Mouse (Mus musculus): Measurements from ENCODE around the gene Rpp14. TPM values are rescaled to one million over a fixed set of nuclear protein-coding genes. Genes with fewer than 3 reads are reported as not detected.

Rpp14 gene
- polyA plus RNA-seq, 1 experiment: 38.1 TPM

DNA sequence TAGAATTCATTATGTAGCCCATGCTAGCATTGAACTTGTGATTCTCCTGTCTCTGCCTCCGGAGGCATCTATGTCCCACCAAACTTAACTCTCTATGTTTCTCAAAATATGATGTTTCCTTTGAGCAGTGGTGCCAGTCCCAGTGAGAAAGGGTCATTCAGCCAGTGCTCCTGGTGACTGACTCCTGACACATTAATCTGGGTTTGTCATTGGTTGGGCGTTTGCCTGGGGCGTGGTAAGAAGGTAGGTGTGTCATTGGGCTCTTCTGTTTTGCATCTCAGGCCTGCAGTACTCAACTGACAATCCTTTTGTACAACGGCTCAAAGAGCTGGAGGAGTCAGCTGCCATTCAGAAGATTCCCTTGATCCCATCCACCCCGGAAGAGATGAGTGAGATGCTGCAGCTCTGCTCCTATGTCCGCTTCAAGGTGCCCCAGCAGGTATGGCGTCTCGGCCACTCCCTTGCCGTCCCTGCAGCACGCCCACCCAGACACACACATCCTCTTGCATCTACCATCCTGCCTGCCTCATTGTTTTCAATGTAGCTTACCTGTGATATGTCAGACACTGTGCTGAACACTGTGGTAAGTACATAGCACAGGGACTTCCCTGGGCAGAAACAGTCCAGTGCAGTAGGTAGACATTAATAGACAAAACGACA, 34.9 kb upstream of the Rpp14 start:
- no peak overlapping the region for H3K4me3 ChIP-seq (ENCODE audit: insufficient read depth, low read depth, low read length)
- H3K27ac ChIP-seq (replicated peaks; ENCODE audit: low read depth, low read length): no peak overlapping the region
- H3K4me1 ChIP-seq (ENCODE audit: control insufficient read depth, insufficient read depth, insufficient read length, low read length): no peaks in the 10 kb centered on the region

DNA sequence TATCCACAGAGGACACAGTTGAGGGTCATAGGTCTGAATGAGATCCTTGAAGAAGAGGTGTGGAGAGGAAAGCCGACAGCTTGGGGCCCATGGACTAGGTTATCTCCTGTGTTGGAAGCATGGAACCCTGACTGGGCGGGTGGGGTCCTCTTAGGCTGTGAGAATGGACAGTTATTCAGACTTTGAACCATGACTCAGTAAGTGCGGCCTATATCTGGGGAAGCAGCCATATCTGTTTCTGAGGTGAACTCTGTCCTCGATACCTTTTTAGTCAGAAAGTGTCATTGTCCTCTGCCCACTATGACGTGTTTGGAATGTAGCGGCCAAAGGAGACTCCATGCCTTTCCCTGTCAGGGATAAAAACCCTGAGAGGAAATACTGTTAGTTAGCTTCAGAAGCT, 33.3 kb upstream of the Rpp14 start:
- Histone ChIP-seq H3K4me3 (ENCODE audit: insufficient read depth, low read depth, low read length) (no peak overlapping the region), H3K4me1 (ENCODE audit: control insufficient read depth, insufficient read depth, insufficient read length, low read length) (no peaks in the 10 kb centered on the region), H3K27ac (replicated peaks; ENCODE audit: low read depth, low read length) (no peak overlapping the region)

DNA sequence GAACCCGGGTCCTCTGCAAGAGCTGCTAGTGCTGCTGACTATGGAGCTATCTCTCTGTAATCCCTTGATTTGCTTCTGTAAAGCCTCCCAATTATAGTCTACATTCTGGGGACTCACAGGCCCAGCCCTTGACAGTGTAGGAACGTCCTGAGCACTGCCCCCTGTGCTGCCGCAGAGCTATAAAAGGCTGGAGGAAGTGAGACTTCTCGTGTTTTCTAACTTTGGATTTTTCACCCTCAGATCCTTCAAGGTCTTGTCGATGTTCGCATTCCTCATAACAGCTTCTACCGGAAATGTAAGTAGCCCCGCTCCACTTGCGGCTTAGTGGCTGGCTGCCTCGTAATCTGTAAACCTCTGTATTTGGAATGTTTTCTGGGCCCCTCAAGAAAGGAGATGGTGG, 30.8 kb upstream of the Rpp14 start:
- no peaks in the 10 kb centered on the region for H3K4me1 ChIP-seq (ENCODE audit: control insufficient read depth, insufficient read depth, insufficient read length, low read length)
- no peak overlapping the region for H3K27ac ChIP-seq (replicated peaks; ENCODE audit: low read depth, low read length)
- H3K4me3 ChIP-seq (ENCODE audit: insufficient read depth, low read depth, low read length): no peak overlapping the region

DNA sequence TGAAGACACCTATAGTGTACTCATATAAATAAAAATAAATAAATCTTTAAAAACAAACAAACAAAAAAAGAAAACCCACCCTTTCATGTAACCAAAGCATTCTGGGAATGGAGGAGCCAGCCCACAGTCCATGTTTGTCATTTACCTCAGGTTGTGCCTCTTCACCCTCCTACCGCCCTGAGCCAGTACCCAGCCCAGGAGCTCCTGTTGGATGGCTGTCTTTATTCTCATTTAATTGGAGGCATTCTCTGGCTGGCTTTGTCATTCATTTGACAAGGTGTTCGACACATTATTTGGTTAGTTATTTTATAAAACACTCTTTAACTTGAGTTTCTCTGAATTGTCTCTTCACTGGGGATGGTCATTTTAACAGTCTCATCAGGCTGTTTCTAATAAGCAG, 28.3 kb upstream of the Rpp14 start:
- no peak overlapping the region for H3K27ac ChIP-seq (replicated peaks; ENCODE audit: low read depth, low read length)
- no peak overlapping the region for H3K4me3 ChIP-seq (ENCODE audit: insufficient read depth, low read depth, low read length)
- H3K4me1 ChIP-seq (ENCODE audit: control insufficient read depth, insufficient read depth, insufficient read length, low read length): no peaks in the 10 kb centered on the region

DNA sequence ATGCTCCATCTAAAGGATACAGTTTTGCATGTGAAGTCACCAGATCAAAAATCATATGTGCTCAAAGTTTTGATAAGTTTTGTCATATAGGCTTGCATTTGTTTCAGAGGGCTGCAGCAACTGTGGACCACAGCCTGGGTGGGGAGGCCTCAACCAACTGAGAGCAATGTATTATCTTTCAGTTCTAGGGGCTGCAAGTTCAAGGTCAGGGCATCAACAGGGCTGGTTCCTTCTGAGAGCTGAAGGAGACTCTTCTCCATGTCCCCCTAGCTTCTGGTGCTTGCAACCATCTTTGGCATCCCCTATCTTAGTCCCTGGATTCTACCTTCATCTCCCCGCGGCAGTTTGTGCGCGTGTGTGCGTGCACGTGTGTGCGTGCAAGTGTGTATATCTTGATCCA, 27.5 kb upstream of the Rpp14 start:
- no peaks in the 10 kb centered on the region for H3K4me1 ChIP-seq (ENCODE audit: control insufficient read depth, insufficient read depth, insufficient read length, low read length)
- H3K27ac ChIP-seq (replicated peaks; ENCODE audit: low read depth, low read length): no peak overlapping the region
- no peak overlapping the region for H3K4me3 ChIP-seq (ENCODE audit: insufficient read depth, low read depth, low read length)

DNA sequence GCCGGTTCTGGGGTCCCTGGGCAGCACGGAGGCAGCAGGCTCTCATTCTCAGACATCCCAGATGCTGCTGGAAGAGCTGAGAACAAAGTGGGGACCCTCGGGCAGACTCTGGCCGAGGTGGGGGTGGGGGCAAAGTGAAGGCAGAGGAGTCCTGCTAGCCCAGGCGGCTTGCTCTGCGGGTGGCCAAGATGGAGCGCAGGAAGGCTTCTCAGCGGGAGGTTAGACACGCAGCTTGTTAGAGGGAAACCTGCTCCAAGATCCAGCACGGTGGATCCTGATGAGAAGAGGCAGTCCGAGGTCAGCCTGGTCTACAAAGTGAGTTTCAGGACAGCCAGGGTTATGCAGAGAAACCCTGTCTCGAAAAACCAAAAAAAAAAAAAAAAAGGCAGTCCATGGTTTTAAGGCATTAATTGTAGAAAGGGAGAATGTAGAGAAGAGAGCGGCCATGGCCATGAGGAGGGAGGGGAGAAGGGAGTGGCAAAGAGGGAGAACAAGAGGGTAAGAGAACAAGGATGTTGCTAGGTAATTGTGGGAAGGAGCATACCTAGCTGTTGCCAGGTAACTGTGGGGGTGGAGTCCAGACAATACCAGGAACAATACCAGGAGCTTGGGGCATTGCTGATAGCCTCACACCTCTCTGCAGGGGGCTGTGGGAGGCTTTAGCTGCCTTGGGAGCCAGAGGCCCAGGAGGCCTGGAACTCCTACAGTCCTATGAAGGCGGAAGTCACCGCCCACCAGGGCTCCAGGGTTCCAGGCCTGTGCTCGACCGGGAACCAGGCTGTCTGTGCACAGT, 25.7 kb upstream of the Rpp14 start:
- Histone ChIP-seq H3K4me3 (ENCODE audit: insufficient read depth, low read depth, low read length) (no peak overlapping the region), H3K4me1 (ENCODE audit: control insufficient read depth, insufficient read depth, insufficient read length, low read length) (no peaks in the 10 kb centered on the region), H3K27ac (replicated peaks; ENCODE audit: low read depth, low read length) (no peak overlapping the region)

DNA sequence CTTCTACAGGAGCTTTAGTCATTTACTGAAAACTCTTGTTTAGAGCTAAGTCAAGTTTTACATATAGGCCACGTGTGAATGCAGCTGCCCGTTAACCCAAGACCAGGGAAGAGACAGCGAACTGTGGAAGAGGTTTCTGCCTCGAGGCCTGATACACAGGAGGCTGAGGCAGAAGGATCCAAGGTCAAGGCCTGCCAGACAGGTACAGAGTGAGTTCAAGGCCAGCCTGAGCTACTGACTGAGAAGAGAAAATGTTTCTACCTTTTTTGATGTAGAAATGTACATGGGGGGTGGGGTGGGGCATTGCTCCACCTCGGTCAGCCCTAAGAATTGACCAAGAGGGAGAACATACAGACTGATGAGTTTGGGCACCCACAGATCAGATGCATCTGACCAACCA, 24.1 kb upstream of the Rpp14 start:
- no peaks in the 10 kb centered on the region for H3K4me1 ChIP-seq (ENCODE audit: control insufficient read depth, insufficient read depth, insufficient read length, low read length)
- no peak overlapping the region for H3K27ac ChIP-seq (replicated peaks; ENCODE audit: low read depth, low read length)
- no peak overlapping the region for H3K4me3 ChIP-seq (ENCODE audit: insufficient read depth, low read depth, low read length)

DNA sequence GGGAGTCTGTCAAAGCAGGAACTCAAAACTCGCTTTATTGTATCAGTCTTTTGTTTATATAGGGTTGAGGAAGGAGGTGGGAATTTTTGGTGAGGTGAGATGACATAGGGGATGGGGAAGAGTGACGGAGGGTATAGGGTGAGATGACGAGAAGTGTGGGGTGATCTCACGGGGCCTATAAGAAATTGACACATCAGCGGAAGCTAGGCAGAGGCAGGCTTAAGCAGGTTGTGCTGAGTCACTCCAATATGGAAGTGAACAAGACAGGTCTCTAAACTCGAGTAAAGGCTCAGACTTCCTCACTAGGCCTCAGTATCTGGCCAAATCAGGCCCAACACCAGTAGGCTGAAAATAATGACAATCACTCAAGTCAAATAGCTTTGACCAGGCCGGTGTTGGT, 20.2 kb upstream of the Rpp14 start:
- H3K4me1 ChIP-seq (ENCODE audit: control insufficient read depth, insufficient read depth, insufficient read length, low read length): no peaks in the 10 kb centered on the region
- H3K4me3 ChIP-seq (ENCODE audit: insufficient read depth, low read depth, low read length): no peak overlapping the region
- H3K27ac ChIP-seq (replicated peaks; ENCODE audit: low read depth, low read length): no peak overlapping the region

DNA sequence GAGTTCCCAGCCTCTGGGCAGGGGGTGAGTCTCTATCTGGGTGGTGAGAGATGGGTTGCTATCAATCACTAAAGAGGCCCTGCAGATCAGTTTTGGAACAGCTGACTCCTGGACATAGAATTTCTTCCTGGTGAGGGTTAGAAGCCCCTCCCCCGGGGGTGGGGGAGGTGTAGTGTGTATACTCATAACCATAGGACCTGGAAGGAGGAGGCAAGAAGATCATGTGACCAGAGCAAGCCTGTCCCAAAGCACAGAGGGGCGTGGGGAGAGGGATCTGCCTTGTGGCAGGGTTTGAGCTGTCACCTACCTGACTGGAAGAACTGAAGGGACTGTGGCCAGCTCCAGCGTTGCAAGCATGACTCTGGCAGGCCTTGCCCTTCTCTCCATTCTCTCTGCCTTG, 18.1 kb upstream of the Rpp14 start:
- H3K4me3 ChIP-seq (ENCODE audit: insufficient read depth, low read depth, low read length): no peak overlapping the region
- no peaks in the 10 kb centered on the region for H3K4me1 ChIP-seq (ENCODE audit: control insufficient read depth, insufficient read depth, insufficient read length, low read length)
- H3K27ac ChIP-seq (replicated peaks; ENCODE audit: low read depth, low read length): no peak overlapping the region

DNA sequence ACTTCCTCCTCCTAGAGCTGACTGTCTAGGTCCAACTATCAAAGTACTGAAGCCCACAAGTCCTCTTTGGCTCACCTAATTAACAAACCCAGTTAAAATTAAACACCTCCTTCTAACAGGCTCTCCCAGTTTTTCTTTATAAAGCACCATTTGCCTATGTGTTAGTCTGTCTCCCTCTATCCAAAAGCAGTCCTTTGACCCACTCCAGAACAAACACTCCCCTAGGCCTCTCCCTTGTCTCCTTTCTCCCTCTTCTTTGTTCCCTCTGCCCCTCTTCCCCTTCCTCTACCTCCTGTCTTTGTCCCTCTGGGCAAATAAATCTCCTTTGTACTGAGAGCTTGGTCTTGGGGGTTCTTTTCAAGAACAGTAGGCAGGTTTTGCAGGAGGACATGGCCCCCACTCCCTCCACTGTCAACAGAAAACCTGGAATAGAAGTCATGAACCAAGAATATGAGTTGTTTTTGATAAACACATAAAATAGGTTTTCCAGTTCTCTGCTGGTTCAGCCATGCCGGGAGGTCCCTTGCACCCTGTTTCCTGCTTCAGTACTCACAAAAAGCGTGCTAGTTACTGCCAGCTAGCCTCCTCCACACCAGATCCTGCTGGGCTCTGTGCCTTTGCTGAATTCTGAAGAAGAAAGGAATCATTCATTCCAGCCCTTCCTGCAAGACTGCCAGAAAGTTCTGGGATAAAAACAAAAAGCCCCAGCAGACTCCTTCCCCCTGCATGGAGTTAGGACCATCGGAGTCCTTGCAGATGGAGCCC, 17.4 kb upstream of the Rpp14 start:
- Histone ChIP-seq H3K27ac (replicated peaks; ENCODE audit: low read depth, low read length) (no peak overlapping the region), H3K4me1 (ENCODE audit: control insufficient read depth, insufficient read depth, insufficient read length, low read length) (no peaks in the 10 kb centered on the region), H3K4me3 (ENCODE audit: insufficient read depth, low read depth, low read length) (no peak overlapping the region)

DNA sequence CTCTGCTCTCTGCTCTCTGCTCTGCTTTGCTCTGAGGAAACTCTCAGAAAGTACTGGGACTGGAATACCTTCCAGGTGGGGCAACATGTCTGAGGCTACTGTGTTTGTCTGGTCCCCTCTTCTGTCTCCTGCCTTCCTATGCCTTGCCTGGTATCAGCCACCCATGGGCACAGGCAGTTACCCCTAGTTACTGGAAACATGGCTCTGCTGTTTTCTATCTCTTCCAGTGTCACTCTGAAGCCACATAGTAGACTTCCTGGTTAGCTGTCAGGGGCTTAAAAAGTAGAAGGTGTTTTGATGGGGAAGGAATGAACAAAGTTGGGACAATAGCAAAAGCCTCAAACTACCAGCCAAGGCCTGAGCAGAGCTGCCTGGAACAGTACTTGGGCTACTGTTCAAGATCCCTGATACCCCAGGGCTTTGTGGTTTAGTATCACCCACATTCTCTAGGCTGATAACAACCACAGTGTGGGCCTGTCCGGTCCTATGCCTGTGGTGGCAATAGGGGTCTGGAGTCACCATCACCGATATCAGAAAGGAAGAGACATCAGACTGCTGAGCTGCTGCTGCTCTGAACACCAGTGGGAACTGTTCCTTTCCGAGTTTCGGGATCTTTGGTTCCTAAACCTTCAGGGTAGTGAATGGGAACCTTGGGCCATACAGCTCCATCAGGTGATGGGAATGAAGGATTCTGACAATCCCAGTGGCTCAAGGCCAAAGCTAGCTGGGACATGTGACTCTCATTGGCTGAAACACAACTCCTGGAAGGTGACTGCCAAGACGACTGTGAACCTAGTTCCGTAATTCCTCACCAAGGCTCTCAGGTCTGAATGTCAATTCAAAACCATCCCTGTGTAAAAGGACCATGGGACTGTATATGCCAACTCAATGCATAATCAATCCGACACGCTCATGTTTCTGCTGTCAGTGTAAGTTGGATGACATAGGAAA, 16.1 kb upstream of the Rpp14 start:
- no peaks in the 10 kb centered on the region for H3K4me1 ChIP-seq (ENCODE audit: control insufficient read depth, insufficient read depth, insufficient read length, low read length)
- H3K27ac ChIP-seq (replicated peaks; ENCODE audit: low read depth, low read length): no peak overlapping the region
- no peak overlapping the region for H3K4me3 ChIP-seq (ENCODE audit: insufficient read depth, low read depth, low read length)

DNA sequence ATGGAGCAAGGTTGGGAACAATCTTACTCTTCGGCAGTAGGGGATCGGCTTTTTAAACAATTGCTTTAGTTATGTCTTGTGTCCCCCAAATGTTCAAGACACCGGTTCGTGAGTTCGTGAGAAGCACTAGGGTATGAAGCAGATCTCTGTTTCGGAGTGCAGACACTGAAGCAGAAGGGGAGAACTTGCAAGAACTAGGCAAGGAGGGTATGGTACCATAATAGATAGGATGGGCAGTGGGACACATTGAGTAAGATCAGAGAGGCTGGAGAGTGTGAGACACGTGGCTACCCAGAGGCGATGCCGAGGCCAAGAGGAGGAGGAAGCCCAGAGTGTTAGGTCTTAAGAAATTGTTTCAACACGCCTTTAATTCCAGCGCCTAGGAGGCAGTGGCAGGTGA, 551 bp downstream of the Rpp14 start:
- peak overlapping the region; percentile 75 for H3K4me3 ChIP-seq (ENCODE audit: insufficient read depth, low read depth, low read length)
- peaks cover 2% of the 10 kb centered on the region; the same call in 1 of the 2 replicates for H3K4me1 ChIP-seq (ENCODE audit: control insufficient read depth, insufficient read depth, insufficient read length, low read length)
- peak overlapping the region; percentile 94 for H3K27ac ChIP-seq (replicated peaks; ENCODE audit: low read depth, low read length)

DNA sequence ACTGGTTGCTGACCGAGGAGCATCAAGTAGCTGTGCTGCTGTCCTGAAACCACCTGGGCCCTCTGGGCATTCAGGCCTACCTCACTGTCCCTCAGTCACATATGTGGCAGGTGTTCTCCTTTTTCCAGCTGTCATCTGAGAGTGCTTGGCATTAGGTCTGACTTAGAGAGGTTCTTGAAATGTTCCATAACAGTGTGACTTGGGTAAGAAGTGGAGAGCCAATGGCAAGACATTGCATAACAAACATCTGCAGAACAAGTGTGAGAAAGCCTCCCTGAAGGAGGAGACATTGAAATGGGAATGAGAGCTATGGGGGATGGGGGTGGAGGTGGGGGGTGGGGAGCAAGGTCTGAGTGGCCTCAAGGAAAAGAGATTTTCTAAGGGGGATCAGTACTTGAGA, 2.8 kb downstream of the Rpp14 start:
- H3K4me1 ChIP-seq (ENCODE audit: control insufficient read depth, insufficient read depth, insufficient read length, low read length): peaks cover 2% of the 10 kb centered on the region; the same call in 1 of the 2 replicates
- H3K27ac ChIP-seq (replicated peaks; ENCODE audit: low read depth, low read length): no peak overlapping the region
- no peak overlapping the region for H3K4me3 ChIP-seq (ENCODE audit: insufficient read depth, low read depth, low read length)

DNA sequence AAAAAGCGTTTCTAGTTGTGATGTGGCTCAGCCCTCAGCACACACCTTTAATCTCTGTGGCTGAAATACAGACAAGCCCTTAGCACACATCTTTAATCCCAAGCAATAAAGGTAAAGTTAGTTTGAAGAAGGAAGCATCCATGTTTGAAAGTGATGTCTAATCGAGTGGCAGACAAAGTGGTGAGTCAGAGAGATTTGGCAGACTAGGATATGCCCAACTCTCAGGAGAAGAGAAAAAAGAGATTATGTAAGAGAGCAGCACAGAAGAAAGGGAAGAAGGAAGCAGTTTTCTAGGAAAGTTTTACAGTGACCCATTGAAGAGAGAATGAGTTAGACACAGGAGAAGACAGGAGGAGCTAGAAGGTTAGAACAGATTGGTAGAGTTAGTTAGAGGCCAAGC, 8.8 kb downstream of the Rpp14 start:
- H3K27ac ChIP-seq (replicated peaks; ENCODE audit: low read depth, low read length): no peak overlapping the region
- no peaks in the 10 kb centered on the region for H3K4me1 ChIP-seq (ENCODE audit: control insufficient read depth, insufficient read depth, insufficient read length, low read length)
- no peak overlapping the region for H3K4me3 ChIP-seq (ENCODE audit: insufficient read depth, low read depth, low read length)

DNA sequence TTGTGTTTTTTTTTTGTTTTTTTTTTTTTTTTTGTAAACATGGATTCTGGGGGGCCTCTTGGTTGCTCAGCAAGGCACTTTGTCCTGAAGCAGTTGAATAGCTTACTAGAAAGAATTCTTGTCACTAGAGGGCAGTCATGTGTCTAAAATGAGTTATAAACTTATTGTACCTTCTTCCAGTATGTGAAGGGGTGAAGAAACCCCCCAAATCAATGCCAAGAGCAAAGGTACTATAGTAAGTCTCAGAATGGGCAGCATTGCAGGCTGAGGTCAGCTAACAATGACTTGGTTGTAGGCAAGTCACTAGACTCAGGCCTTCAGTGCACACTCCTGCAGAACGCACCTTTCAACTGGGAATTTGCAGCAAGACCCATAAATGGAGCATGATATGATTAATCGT, 12.4 kb downstream of the Rpp14 start:
- 0 out of 2 replicates have a peak, but pooled peaks cover 5% of the 10 kb centered on the region for H3K4me1 ChIP-seq (ENCODE audit: control insufficient read depth, insufficient read depth, insufficient read length, low read length)
- H3K27ac ChIP-seq (replicated peaks; ENCODE audit: low read depth, low read length): no peak overlapping the region
- H3K4me3 ChIP-seq (ENCODE audit: insufficient read depth, low read depth, low read length): no peak overlapping the region
